Mouse (Mus musculus): ENCODE data around the gene Nrxn3. TPM values are rescaled to one million over a fixed set of nuclear protein-coding genes. Genes with fewer than 3 reads are reported as not detected.

Nrxn3 gene
- polyA plus RNA-seq, 1 experiment = 3.0 TPM

DNA sequence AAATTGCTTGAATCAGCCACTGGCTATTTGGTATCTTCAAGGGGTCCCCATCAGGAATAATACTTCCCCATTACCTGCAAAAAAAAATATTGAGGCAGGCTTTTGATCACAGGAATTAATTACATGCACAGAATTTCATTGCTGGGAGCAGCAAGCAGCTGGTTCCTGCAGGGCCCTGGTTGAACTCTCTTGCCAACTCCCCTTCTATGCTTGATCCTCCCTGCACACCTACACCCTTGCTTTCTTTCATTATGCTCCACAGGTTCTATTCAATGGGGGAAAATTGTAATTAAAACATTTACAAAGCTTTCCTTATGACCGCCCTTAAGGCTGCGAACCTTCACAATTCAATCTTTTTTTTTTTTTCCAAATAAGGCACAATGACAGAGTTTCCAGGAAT, 891.0 kb downstream of the Nrxn3 start:
- Histone ChIP-seq H3K4me2 (ENCODE audit: low read depth) (no peak overlapping the region), H3ac (ENCODE audit: control insufficient read depth, insufficient read length) (no peak overlapping the region), H3K27me3 (ENCODE audit: control insufficient read depth, insufficient read depth, insufficient read length) (no peaks in the 10 kb centered on the region), H3K79me2 (ENCODE audit: control insufficient read depth, insufficient read depth) (no peaks in the 10 kb centered on the region), H3K4me3 (no peak overlapping the region), H3K36me3 (ENCODE audit: control insufficient read depth, insufficient read depth) (no peaks in the 10 kb centered on the region)
- TF ChIP-seq TCF3 (IDR thresholded peaks at IDR 0.05; ENCODE audit: insufficient read length, low read depth) (no peak), REST (IDR thresholded peaks at IDR 0.05; ENCODE audit: insufficient read depth, insufficient read length) (no peak), USF1 (IDR thresholded peaks at IDR 0.05; ENCODE audit: low read depth) (no peak), E2F4 (IDR thresholded peaks at IDR 0.05; ENCODE audit: insufficient read depth) (no peak)

DNA sequence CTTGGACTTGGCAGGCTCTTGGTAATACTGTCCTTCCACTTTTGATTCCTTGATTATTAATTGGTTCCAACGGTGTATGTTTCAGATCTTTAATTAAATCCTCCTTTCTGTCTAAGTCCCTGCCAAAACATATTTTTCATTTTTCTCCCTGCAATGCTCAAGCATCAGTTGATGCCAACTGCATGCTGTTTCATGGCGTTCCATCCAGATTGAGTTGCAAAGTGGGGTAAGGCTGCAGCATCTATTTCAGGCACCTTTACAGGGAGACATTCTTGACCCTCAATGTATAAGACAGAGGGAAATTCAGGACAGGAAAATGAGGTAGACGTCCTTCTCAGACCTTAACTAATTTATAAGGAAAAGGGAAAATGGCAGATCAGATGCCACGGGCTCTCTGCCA, 903.1 kb downstream of the Nrxn3 start:
- Histone ChIP-seq H3K27me3 (ENCODE audit: control insufficient read depth, insufficient read depth, insufficient read length) (no peaks in the 10 kb centered on the region), H3K4me3 (no peak overlapping the region), H3ac (ENCODE audit: control insufficient read depth, insufficient read length) (no peak overlapping the region), H3K36me3 (ENCODE audit: control insufficient read depth, insufficient read depth) (no peaks in the 10 kb centered on the region), H3K79me2 (ENCODE audit: control insufficient read depth, insufficient read depth) (no peaks in the 10 kb centered on the region), H3K4me2 (ENCODE audit: low read depth) (no peak overlapping the region)
- TF ChIP-seq POLR2A (IDR thresholded peaks at IDR 0.05; ENCODE audit: insufficient read length, low read depth) = no peak
- TF ChIP-seq E2F4 (IDR thresholded peaks at IDR 0.05; ENCODE audit: insufficient read depth) = no peak
- TF ChIP-seq REST (IDR thresholded peaks at IDR 0.05; ENCODE audit: insufficient read depth, insufficient read length) = no peak
- TF ChIP-seq TCF3 (IDR thresholded peaks at IDR 0.05; ENCODE audit: insufficient read length, low read depth) = no peak
- TF ChIP-seq MAX (IDR thresholded peaks at IDR 0.05; ENCODE audit: low read depth) = no peak
- TF ChIP-seq TCF12 (IDR thresholded peaks at IDR 0.05; ENCODE audit: insufficient read depth, poor library complexity, severe bottlenecking) = no peak
- no peak for TF ChIP-seq SRF (IDR thresholded peaks at IDR 0.05; ENCODE audit: control insufficient read depth, insufficient read length, low read depth)

DNA sequence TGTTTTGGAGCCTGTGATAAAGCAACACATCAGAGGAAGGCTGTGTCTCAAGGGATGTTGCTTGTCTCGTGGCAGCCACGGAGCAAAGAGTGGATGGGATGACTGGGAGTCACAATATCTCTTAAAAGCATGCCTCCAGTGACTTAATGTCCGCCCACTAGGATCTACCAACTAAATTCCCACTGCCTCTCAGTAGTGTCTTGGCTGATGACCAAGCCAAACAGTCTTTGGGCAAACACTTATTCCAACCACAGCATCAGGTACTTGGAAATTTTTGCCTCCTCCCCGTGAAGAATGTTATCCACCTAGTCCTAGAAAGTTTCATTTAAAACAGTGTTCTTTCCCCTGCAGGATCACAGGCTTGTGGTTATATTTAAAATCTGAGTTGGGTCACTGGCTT, 917.4 kb downstream of the Nrxn3 start:
- Histone ChIP-seq H3K4me3 (no peak overlapping the region), H3K36me3 (ENCODE audit: control insufficient read depth, insufficient read depth) (no peaks in the 10 kb centered on the region), H3K27me3 (ENCODE audit: control insufficient read depth, insufficient read depth, insufficient read length) (no peaks in the 10 kb centered on the region), H3K79me2 (ENCODE audit: control insufficient read depth, insufficient read depth) (no peaks in the 10 kb centered on the region), H3ac (ENCODE audit: control insufficient read depth, insufficient read length) (no peak overlapping the region), H3K4me2 (ENCODE audit: low read depth) (peak overlapping the region; percentile 18)
- TF ChIP-seq CEBPB (IDR thresholded peaks at IDR 0.05; ENCODE audit: insufficient read depth, poor library complexity, severe bottlenecking) = no peak
- no peak for TF ChIP-seq MYOD1 (IDR thresholded peaks at IDR 0.05; ENCODE audit: control insufficient read depth in 1 of 3, insufficient read length in 2 of 3, low read depth in 2 of 3)
- TF ChIP-seq POLR2AphosphoS2 (IDR thresholded peaks at IDR 0.05; ENCODE audit: insufficient read length, low read depth) = no peak
- TF ChIP-seq MYOG (IDR thresholded peaks at IDR 0.05; ENCODE audit: control insufficient read depth in 1 of 3, insufficient read depth in 1 of 3, insufficient read length in 2 of 3, low read depth in 2 of 3) = no peak
- no peak for TF ChIP-seq REST (IDR thresholded peaks at IDR 0.05; ENCODE audit: insufficient read depth, insufficient read length)
- no peak for TF ChIP-seq E2F4 (IDR thresholded peaks at IDR 0.05; ENCODE audit: insufficient read depth)
- no peak for TF ChIP-seq SRF (IDR thresholded peaks at IDR 0.05; ENCODE audit: control insufficient read depth, insufficient read length, low read depth)
- TF ChIP-seq TCF3 (IDR thresholded peaks at IDR 0.05; ENCODE audit: insufficient read length, low read depth) = no peak
- TF ChIP-seq USF1 (IDR thresholded peaks at IDR 0.05; ENCODE audit: low read depth) = no peak
- no peak for TF ChIP-seq POLR2A (IDR thresholded peaks at IDR 0.05; ENCODE audit: insufficient read length, low read depth)
- TF ChIP-seq MAX (IDR thresholded peaks at IDR 0.05; ENCODE audit: low read depth) = no peak

DNA sequence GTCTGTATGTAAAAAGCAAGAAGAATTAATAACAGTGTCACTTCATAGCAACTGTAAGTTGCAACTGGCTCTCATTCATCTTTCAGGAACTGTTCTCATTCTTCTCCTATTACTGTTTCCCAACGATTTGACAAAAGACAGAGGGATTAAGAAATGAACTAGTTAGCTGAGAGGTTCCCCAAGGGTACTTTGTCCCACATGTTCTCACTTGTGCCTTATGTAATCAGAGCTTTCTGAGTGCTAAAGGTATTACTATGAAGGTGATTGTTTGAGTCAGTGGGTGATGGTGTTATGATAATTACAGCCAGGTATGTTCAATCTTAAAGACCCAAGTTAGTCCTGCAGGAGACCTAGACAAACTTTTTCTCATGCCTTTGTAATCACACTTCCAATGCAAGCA, 918.8 kb downstream of the Nrxn3 start:
- no peak overlapping the region for H3K4me2 ChIP-seq (ENCODE audit: low read depth)
- no peaks in the 10 kb centered on the region for H3K79me2 ChIP-seq (ENCODE audit: control insufficient read depth, insufficient read depth)
- H3K4me3 ChIP-seq = no peak overlapping the region
- H3K27me3 ChIP-seq (ENCODE audit: control insufficient read depth, insufficient read depth, insufficient read length) = no peaks in the 10 kb centered on the region
- no peak for TF ChIP-seq MAX (IDR thresholded peaks at IDR 0.05; ENCODE audit: low read depth)
- TF ChIP-seq POLR2A (IDR thresholded peaks at IDR 0.05; ENCODE audit: insufficient read length, low read depth) = no peak
- TF ChIP-seq TCF12 (IDR thresholded peaks at IDR 0.05; ENCODE audit: insufficient read depth, poor library complexity, severe bottlenecking) = no peak
- TF ChIP-seq SRF (IDR thresholded peaks at IDR 0.05; ENCODE audit: control insufficient read depth, insufficient read length, low read depth) = no peak
- no peak for TF ChIP-seq TCF3 (IDR thresholded peaks at IDR 0.05; ENCODE audit: insufficient read length, low read depth)
- no peak for TF ChIP-seq CEBPB (IDR thresholded peaks at IDR 0.05; ENCODE audit: insufficient read depth, poor library complexity, severe bottlenecking)
- no peak for TF ChIP-seq POLR2AphosphoS2 (IDR thresholded peaks at IDR 0.05; ENCODE audit: insufficient read length, low read depth)
- no peak for TF ChIP-seq MYOD1 (IDR thresholded peaks at IDR 0.05; ENCODE audit: control insufficient read depth in 1 of 3, insufficient read length in 2 of 3, low read depth in 2 of 3)
- no peak for TF ChIP-seq E2F4 (IDR thresholded peaks at IDR 0.05; ENCODE audit: insufficient read depth)
- no peak for TF ChIP-seq MYOG (IDR thresholded peaks at IDR 0.05; ENCODE audit: control insufficient read depth in 1 of 3, insufficient read depth in 1 of 3, insufficient read length in 2 of 3, low read depth in 2 of 3)
- no peak for TF ChIP-seq REST (IDR thresholded peaks at IDR 0.05; ENCODE audit: insufficient read depth, insufficient read length)
- TF ChIP-seq USF1 (IDR thresholded peaks at IDR 0.05; ENCODE audit: low read depth) = no peak
- H3ac ChIP-seq (ENCODE audit: control insufficient read depth, insufficient read length) = no peak overlapping the region
- H3K36me3 ChIP-seq (ENCODE audit: control insufficient read depth, insufficient read depth) = no peaks in the 10 kb centered on the region

DNA sequence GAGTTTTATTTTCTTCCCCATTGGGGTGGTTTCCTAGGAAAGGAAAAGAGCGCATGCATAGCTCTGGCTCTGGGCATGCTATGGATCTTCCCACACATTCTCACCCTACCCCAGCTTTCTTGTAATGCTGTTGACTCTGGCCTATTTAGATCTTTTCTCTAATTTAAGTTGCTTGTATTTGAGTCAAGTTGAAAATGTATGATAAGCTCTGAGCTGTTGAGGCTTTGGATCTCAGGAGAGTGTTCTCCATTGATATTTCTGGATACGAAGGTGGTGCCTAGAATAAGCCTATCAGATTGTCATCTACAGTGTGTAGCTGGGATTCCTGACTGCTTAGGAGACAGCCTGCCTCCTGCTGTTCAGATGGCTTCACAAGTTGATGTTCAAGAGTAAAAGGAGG, 930.5 kb downstream of the Nrxn3 start:
- Histone ChIP-seq H3K4me2 (ENCODE audit: low read depth) (no peak overlapping the region), H3K79me2 (ENCODE audit: control insufficient read depth, insufficient read depth) (no peaks in the 10 kb centered on the region), H3K36me3 (ENCODE audit: control insufficient read depth, insufficient read depth) (no peaks in the 10 kb centered on the region), H3ac (ENCODE audit: control insufficient read depth, insufficient read length) (no peak overlapping the region), H3K27me3 (ENCODE audit: control insufficient read depth, insufficient read depth, insufficient read length) (no peaks in the 10 kb centered on the region), H3K4me3 (no peak overlapping the region)
- TF ChIP-seq E2F4 (IDR thresholded peaks at IDR 0.05; ENCODE audit: insufficient read depth) (no peak), TCF12 (IDR thresholded peaks at IDR 0.05; ENCODE audit: insufficient read depth, poor library complexity, severe bottlenecking) (no peak), MYOG (IDR thresholded peaks at IDR 0.05; ENCODE audit: control insufficient read depth in 1 of 3, insufficient read depth in 1 of 3, insufficient read length in 2 of 3, low read depth in 2 of 3) (no peak)
